Mouse (Mus musculus): ENCODE data around the gene Foxp1. TPM values are rescaled to one million over a fixed set of nuclear protein-coding genes. Genes with fewer than 3 reads are reported as not detected.

Gene Foxp1
- total and polyA plus RNA-seq, 3 experiments: 16.1 to 42.0 TPM; not detected in 1

DNA sequence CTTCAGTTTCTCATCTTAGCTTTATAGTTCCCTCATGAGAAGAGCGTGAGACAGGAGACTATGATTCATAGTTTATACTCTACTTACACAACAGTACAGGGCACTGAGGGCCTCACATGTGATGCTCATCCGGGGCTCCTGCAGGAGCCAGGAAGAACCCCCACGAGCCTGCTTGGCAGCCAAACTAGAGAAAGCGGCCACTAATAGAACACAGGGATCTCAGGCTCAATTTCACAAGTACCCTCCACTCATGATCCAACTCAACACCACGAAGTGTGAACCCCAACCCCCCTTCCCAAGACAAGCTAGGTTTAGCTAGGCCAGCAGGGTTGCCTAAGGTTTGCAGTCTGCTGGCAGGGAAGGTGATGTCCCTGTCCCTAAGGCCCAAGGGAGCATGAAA, 79.1 kb downstream of the Foxp1 start:
- Histone ChIP-seq H3K27ac (ENCODE audit: control insufficient read depth, low read depth, low read length) (no peak overlapping the region), H3K4me3 (ENCODE audit: control insufficient read depth in 1 of 2, insufficient read depth in 1 of 2, low read depth in 2 of 2, low read length in 2 of 2) (no peak overlapping the region), H3K27me3 (ENCODE audit: control insufficient read depth in 1 of 2, insufficient read depth in 2 of 2, low read length in 2 of 2) (no peaks in the 10 kb centered on the region), H3K79me2 (ENCODE audit: control insufficient read depth, insufficient read depth, low read length, poor library complexity) (no peaks in the 10 kb centered on the region), H3K9ac (ENCODE audit: control insufficient read depth, low read depth, low read length, poor library complexity, severe bottlenecking) (no peak overlapping the region), H3K9me3 (replicated peaks; ENCODE audit: insufficient read depth, low read length) (no peaks in the 10 kb centered on the region), H3K36me3 (ENCODE audit: control insufficient read depth in 1 of 2, insufficient read depth in 2 of 2, low read length in 2 of 2) (no peaks in the 10 kb centered on the region; a peak in 1 of 4 replicates), H3K4me1 (ENCODE audit: control insufficient read depth in 1 of 2, insufficient read depth in 2 of 2, low read length in 2 of 2) (no peaks in the 10 kb centered on the region)
- TF ChIP-seq KAT2A (conservative IDR thresholded peaks at IDR 0.05; ENCODE audit: low read depth, low read length) (no peak), MXI1 (IDR thresholded peaks at IDR 0.05; ENCODE audit: low read depth, low read length) (no peak), HCFC1 (IDR thresholded peaks at IDR 0.05; ENCODE audit: low read depth, low read length) (no peak), POLR2AphosphoS2 (IDR thresholded peaks at IDR 0.05; ENCODE audit: low read length) (no peak), MAFK (IDR thresholded peaks at IDR 0.05; ENCODE audit: borderline replicate concordance, low read depth, low read length) (no peak), ZKSCAN1 (IDR thresholded peaks at IDR 0.05; ENCODE audit: low read depth, low read length) (no peak), USF1 (IDR thresholded peaks at IDR 0.05; ENCODE audit: low read depth, low read length) (no peak), POLR2AphosphoS5 (IDR thresholded peaks at IDR 0.05; ENCODE audit: borderline replicate concordance, low read depth, low read length) (no peak), CHD2 (IDR thresholded peaks at IDR 0.05; ENCODE audit: low read length) (no peak), NELFE (IDR thresholded peaks at IDR 0.05; ENCODE audit: low read depth, low read length) (no peak), MYB (IDR thresholded peaks at IDR 0.05; ENCODE audit: low read depth, low read length) (no peak), SIN3A (IDR thresholded peaks at IDR 0.05; ENCODE audit: low read length) (no peak), EP300 (IDR thresholded peaks at IDR 0.05; ENCODE audit: low read depth in 1 of 2, low read length in 2 of 2) (no peak), ZMIZ1 (IDR thresholded peaks at IDR 0.05; ENCODE audit: low read depth, low read length) (no peak), GATA1 (IDR thresholded peaks at IDR 0.05; ENCODE audit: low read depth, low read length) (no peak), BHLHE40 (IDR thresholded peaks at IDR 0.05; ENCODE audit: borderline replicate concordance, low read depth, low read length) (no peak), MEF2A (IDR thresholded peaks at IDR 0.05; ENCODE audit: extremely low read depth, insufficient replicate concordance, low read depth, low read length, poor library complexity, severe bottlenecking) (no peak)
- no peak for DNase-seq (ENCODE audit: low read depth, low spot score)

DNA sequence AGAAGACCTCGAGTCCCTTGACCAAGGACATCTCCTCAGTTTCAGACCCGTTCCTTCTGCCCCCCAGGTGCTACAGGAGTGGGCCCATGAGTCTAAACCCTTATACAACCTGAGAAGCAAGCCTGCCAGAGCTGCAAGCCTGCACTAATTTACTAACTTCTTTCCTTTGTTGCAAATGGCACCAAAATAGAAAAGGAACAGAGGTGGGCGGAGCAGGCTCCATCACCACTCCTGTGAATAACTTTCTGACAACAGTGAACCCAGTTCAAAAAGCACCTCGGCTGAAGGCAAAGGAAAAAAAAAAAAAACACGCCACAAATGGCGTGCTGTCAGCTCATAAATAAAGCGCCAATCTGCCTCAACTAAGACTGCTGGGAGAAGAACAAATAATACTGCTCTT, 81.4 kb downstream of the Foxp1 start:
- Histone ChIP-seq H3K4me1 (ENCODE audit: control insufficient read depth in 1 of 2, insufficient read depth in 2 of 2, low read length in 2 of 2) (no peaks in the 10 kb centered on the region), H3K9me3 (replicated peaks; ENCODE audit: insufficient read depth, low read length) (no peaks in the 10 kb centered on the region), H3K9ac (ENCODE audit: control insufficient read depth, low read depth, low read length, poor library complexity, severe bottlenecking) (no peak overlapping the region), H3K4me3 (ENCODE audit: control insufficient read depth in 1 of 2, insufficient read depth in 1 of 2, low read depth in 2 of 2, low read length in 2 of 2) (no peak overlapping the region), H3K27ac (ENCODE audit: control insufficient read depth, low read depth, low read length) (no peak overlapping the region), H3K79me2 (ENCODE audit: control insufficient read depth, insufficient read depth, low read length, poor library complexity) (no peaks in the 10 kb centered on the region), H3K27me3 (ENCODE audit: control insufficient read depth in 1 of 2, insufficient read depth in 2 of 2, low read length in 2 of 2) (no peaks in the 10 kb centered on the region), H3K36me3 (ENCODE audit: control insufficient read depth in 1 of 2, insufficient read depth in 2 of 2, low read length in 2 of 2) (no peaks in the 10 kb centered on the region; a peak in 1 of 4 replicates)
- TF ChIP-seq NELFE (IDR thresholded peaks at IDR 0.05; ENCODE audit: low read depth, low read length): no peak
- no peak for TF ChIP-seq CHD1 (IDR thresholded peaks at IDR 0.05; ENCODE audit: low read depth, low read length)
- TF ChIP-seq ZKSCAN1 (IDR thresholded peaks at IDR 0.05; ENCODE audit: low read depth, low read length): no peak
- no peak for TF ChIP-seq MEF2A (IDR thresholded peaks at IDR 0.05; ENCODE audit: extremely low read depth, insufficient replicate concordance, low read depth, low read length, poor library complexity, severe bottlenecking)
- TF ChIP-seq MXI1 (IDR thresholded peaks at IDR 0.05; ENCODE audit: low read depth, low read length): no peak
- no peak for TF ChIP-seq ZNF384 (IDR thresholded peaks at IDR 0.05; ENCODE audit: low read depth, low read length)
- no peak for TF ChIP-seq TBP (IDR thresholded peaks at IDR 0.05; ENCODE audit: low read depth, low read length)
- no peak for TF ChIP-seq SMC3 (IDR thresholded peaks at IDR 0.05; ENCODE audit: low read depth, low read length)
- TF ChIP-seq TAL1 (IDR thresholded peaks at IDR 0.05; ENCODE audit: low read length): no peak
- TF ChIP-seq CTCF (IDR thresholded peaks at IDR 0.05 in 2 of 3, conservative IDR thresholded peaks at IDR 0.05 in 1 of 3; ENCODE audit: control insufficient read depth in 1 of 3, insufficient read depth in 1 of 3, low read depth in 2 of 3, low read length in 3 of 3, poor library complexity in 1 of 3, severe bottlenecking in 1 of 3): no peak
- TF ChIP-seq HCFC1 (IDR thresholded peaks at IDR 0.05; ENCODE audit: low read depth, low read length): no peak
- TF ChIP-seq CHD2 (IDR thresholded peaks at IDR 0.05; ENCODE audit: low read length): no peak
- TF ChIP-seq SIN3A (IDR thresholded peaks at IDR 0.05; ENCODE audit: low read length): no peak
- TF ChIP-seq POLR2A (IDR thresholded peaks at IDR 0.05; ENCODE audit: control insufficient read depth in 1 of 2, insufficient read depth in 1 of 2, low read depth in 1 of 2, low read length in 2 of 2, poor library complexity in 1 of 2): no peak
- TF ChIP-seq GATA1 (IDR thresholded peaks at IDR 0.05; ENCODE audit: low read depth, low read length): no peak
- no peak for TF ChIP-seq JUND (IDR thresholded peaks at IDR 0.05; ENCODE audit: low read depth, low read length)
- DNase-seq (ENCODE audit: low read depth, low spot score): no peak

Data from MEL (cell line).